Mouse (Mus musculus) forebrain, postnatal 0 days (tissue): ENCODE measurements at regions not wholly inside any gene's neighbourhood (a gene's known extent, or its start where the extent isn't known, plus 50 kb on each side); places are given as distances from the start of the nearest gene placed in this dataset.

Experiments
- ATAC-seq: fragments of 200-750 bp; cut with Nextera tagmentation; 2 replicates; pipeline ENCODE4 v1.8.0; 2017; ENCODE audit warnings: mild to moderate bottlenecking, moderate library complexity
- DNase-seq: peaks from one replicate; pipeline ENCODE4 v3.0.0-alpha.2; 2015
- H3K27ac ChIP-seq: fragments of 300-500 bp; sonication (generic); 2 replicates; pipeline ENCODE4 v1.5.1; 2014; ENCODE audit warnings: low read depth, mild to moderate bottlenecking, antibody characterized with exemption, low read length, moderate library complexity, mixed read lengths
- H3K27me3 ChIP-seq: fragments of 300-500 bp; sonication (generic); 2 replicates; pipeline ENCODE4 v1.6.1; 2014; ENCODE audit warnings: mild to moderate bottlenecking, low read length, mixed read lengths; ENCODE audit not compliant: insufficient read depth
- H3K36me3 ChIP-seq: fragments of 300-500 bp; sonication (generic); 2 replicates; pipeline ENCODE4 v1.6.1; 2014; ENCODE audit warnings: mild to moderate bottlenecking, moderate library complexity; ENCODE audit not compliant: insufficient read depth
- H3K4me1 ChIP-seq: fragments of 300-500 bp; sonication (generic); 2 replicates; pipeline ENCODE4 v1.6.1; 2014; ENCODE audit warnings: antibody characterized with exemption; ENCODE audit not compliant: insufficient read depth
- H3K4me2 ChIP-seq: fragments of 300-500 bp; sonication (generic); 2 replicates; pipeline ENCODE4 v1.6.1; 2014; ENCODE audit warnings: low read depth, mild to moderate bottlenecking, moderate library complexity
- H3K4me3 ChIP-seq: fragments of 300-500 bp; sonication (generic); 2 replicates; pipeline ENCODE4 v1.5.1; 2014; ENCODE audit warnings: low read depth, low read length, mixed read lengths
- H3K9ac ChIP-seq: fragments of 300-500 bp; sonication (generic); 2 replicates; pipeline ENCODE4 v1.6.1; 2014; ENCODE audit warnings: mild to moderate bottlenecking
- H3K9me3 ChIP-seq: fragments of 300-500 bp; sonication (generic); 2 replicates; pipeline ENCODE4 v1.6.1; 2016; ENCODE audit warnings: low read length
- CTCF ChIP-seq: sonication (generic); IDR thresholded peaks from 2 replicates; pipeline ENCODE4 v1.5.1; 2016; ENCODE audit warnings: antibody characterized with exemption, control low read depth, low read depth
- WGBS: fragments of 180-500 bp; shearing (Covaris S2); extraction: QIAGEN DNeasy Blood & Tissue Kit; methylation state at CpG from one replicate; pipeline ENCODE4 v1.1.7; 2014; 5-methylcytosine and 5-hydroxymethylcytosine counted together

DNA sequence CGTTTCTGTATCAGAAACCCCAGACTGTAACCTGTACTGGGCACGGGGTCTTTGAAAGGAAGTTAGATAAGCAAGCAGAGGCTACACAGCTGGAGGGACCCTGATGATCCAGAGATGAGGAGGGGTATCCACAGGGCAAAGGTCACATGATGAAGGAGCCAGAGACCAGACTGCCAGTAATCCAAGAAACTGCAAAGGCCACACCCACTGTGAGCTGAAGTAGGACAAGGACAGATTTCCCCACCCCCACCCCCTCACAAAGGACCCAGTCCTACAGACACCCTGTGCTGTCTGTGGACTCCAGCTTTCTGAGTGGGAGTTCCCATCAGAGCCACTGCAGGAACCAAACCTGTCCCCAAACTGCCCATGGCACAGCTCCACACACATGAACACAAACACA lies 124.9 kb upstream of the A430005L14Rik start:
- 92% methylated on average over 2 of the region's 2 CpGs for WGBS
- H3K4me3 ChIP-seq, result no peak overlapping the region
- H3K27me3 ChIP-seq, result no peaks in the 10 kb centered on the region
- TF ChIP-seq CTCF, result no peak
- H3K4me2 ChIP-seq, result no peak overlapping the region
- H3K27ac ChIP-seq, result no peak overlapping the region
- no peaks in the 10 kb centered on the region for H3K9me3 ChIP-seq
- DNase-seq, result no peak
- H3K36me3 ChIP-seq, result no peaks in the 10 kb centered on the region
- H3K4me1 ChIP-seq, result no peaks in the 10 kb centered on the region
- ATAC-seq, result no peak
- no peak overlapping the region for H3K9ac ChIP-seq

DNA sequence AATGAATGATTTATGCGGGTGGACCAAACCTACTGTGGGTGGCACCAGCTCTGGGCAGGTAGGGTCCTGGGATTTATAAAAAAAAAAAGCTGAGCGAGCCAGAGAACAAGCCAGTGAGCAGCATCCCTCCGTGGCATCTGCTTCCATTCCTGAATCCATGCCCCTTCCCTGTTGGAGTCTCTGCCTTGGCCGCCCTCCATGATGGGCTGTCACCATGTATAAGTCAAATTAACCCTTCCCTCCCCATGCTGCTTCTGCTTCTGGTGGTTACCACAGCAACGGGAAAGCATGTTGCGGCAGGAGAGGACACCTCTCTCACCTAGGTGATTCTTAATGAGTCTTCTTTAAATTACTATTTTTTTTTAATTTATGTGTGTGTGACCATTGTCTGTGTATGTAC lies 112.3 kb upstream of the A430005L14Rik start:
- no peak overlapping the region for H3K9ac ChIP-seq
- ATAC-seq (no peak), DNase-seq (no peak)
- no peaks in the 10 kb centered on the region for H3K9me3 ChIP-seq
- no peaks in the 10 kb centered on the region for H3K36me3 ChIP-seq
- TF ChIP-seq CTCF, result no peak
- no peak overlapping the region for H3K4me3 ChIP-seq
- no peaks in the 10 kb centered on the region for H3K27me3 ChIP-seq
- no peak overlapping the region for H3K4me2 ChIP-seq
- no peak overlapping the region for H3K27ac ChIP-seq
- H3K4me1 ChIP-seq, result no peaks in the 10 kb centered on the region
- WGBS, result 77% methylated on average over 6 of the region's 6 CpGs

GRCm38 (mm10) chr4:153848274-153848673 lies 108.8 kb upstream of the A430005L14Rik start:
- Histone ChIP-seq H3K9me3 (no peaks in the 10 kb centered on the region), H3K36me3 (no peaks in the 10 kb centered on the region), H3K4me1 (no peaks in the 10 kb centered on the region), H3K27me3 (no peaks in the 10 kb centered on the region), H3K4me3 (no peak overlapping the region), H3K9ac (no peak overlapping the region), H3K4me2 (no peak overlapping the region), H3K27ac (no peak overlapping the region)
- TF ChIP-seq CTCF, result peak; percentile 42
- WGBS, result 67% methylated on average over 3 of the region's 3 CpGs
- peak; percentile 17 for DNase-seq
- ATAC-seq, result no peak

GRCm38 (mm10) chr4:153850186-153850585 lies 106.9 kb upstream of the A430005L14Rik start:
- Histone ChIP-seq H3K4me1 (0 out of 2 replicates have a peak, but pooled peaks cover 10% of the 10 kb centered on the region), H3K9ac (no peak overlapping the region)

DNA sequence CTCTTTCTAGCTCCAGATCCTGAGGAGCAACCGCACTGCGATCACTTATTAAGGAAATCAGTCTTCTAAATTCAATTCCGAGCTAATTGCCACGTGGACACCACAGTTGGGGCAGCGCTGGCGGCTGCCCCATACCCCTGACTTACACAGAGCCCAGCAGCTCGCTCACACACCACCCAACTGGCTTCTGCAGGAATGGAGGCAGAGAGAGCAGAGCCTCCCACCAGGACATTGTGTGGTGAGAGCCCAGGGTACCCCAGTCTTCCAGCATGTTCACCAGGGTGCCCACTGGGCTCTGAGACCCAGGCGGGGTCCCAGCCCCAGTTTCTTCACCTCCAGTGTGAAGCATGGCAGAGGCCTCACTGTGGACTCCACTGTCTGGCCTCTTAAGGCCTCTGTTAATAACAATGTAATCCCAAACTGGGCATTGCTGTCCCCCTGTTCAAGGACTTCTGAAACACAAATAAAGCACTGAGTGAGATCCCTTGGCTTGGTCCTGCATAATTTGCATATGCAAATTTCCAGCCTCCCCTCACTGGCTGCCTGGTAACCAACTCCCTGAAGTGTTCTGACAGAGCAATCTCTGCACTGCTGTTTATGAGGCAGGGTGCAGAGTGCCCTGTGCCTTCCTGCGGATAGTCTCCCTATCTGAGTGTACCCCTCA lies 102.8 kb upstream of the A430005L14Rik start:
- 34% methylated on average over 9 of the region's 9 CpGs for WGBS
- H3K9ac ChIP-seq, result no peak overlapping the region
- ATAC-seq (peak; percentile 94), DNase-seq (peak; percentile 55)
- no peak overlapping the region for H3K4me2 ChIP-seq
- H3K36me3 ChIP-seq, result no peaks in the 10 kb centered on the region
- H3K9me3 ChIP-seq, result no peaks in the 10 kb centered on the region
- H3K4me1 ChIP-seq, result 0 out of 2 replicates have a peak, but pooled peaks cover 10% of the 10 kb centered on the region
- no peak overlapping the region for H3K4me3 ChIP-seq
- 0 out of 2 replicates have a peak overlapping the region, but pooled peaks have one; percentile 10 for H3K27ac ChIP-seq
- H3K27me3 ChIP-seq, result no peaks in the 10 kb centered on the region
- TF ChIP-seq CTCF, result no peak

More at GRCm38 (mm10) chr4:153850186-153850585, 106.9 kb upstream of the A430005L14Rik start:
- no peaks in the 10 kb centered on the region for H3K9me3 ChIP-seq
- no peaks in the 10 kb centered on the region for H3K36me3 ChIP-seq
- no peaks in the 10 kb centered on the region for H3K27me3 ChIP-seq
- no peak; the same call in 1 of the 2 replicates for ATAC-seq
- no peak overlapping the region for H3K27ac ChIP-seq
- peak; percentile 8 for DNase-seq
- 14% methylated on average over 11 of the region's 11 CpGs for WGBS
- TF ChIP-seq CTCF, result no peak
- H3K4me2 ChIP-seq, result no peak overlapping the region
- H3K4me3 ChIP-seq, result no peak overlapping the region

DNA sequence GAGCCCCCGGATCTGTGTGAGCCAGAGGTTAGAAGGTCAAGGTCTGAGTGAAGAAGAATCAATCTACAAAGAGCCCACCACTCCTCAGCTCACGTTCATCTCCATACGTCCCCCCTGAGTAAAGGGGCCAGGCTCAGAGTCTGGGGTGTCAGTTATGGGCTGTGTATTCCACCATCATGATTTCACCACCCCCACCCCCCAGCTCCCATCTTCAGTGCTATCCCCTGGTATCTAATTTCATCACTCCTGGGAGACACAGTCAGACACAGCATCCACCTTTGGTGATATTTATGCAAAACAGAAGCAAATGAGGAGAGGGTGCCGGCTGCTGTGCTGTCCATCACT lies 102.3 kb upstream of the A430005L14Rik start:
- DNase-seq, result no peak
- Histone ChIP-seq H3K4me3 (no peak overlapping the region), H3K4me2 (no peak overlapping the region), H3K9ac (no peak overlapping the region), H3K9me3 (no peaks in the 10 kb centered on the region), H3K4me1 (0 out of 2 replicates have a peak, but pooled peaks cover 10% of the 10 kb centered on the region), H3K27ac (0 out of 2 replicates have a peak overlapping the region, but pooled peaks have one; percentile 10), H3K36me3 (no peaks in the 10 kb centered on the region), H3K27me3 (no peaks in the 10 kb centered on the region)
- peak; percentile 10; the same call in 1 of the 2 replicates for ATAC-seq
- 31% methylated on average over 4 of the region's 4 CpGs for WGBS
- no peak for TF ChIP-seq CTCF

GRCm38 (mm10) chr4:153861420-153861819 lies 95.6 kb upstream of the A430005L14Rik start:
- DNase-seq, result no peak
- H3K4me3 ChIP-seq, result no peak overlapping the region
- H3K27ac ChIP-seq, result no peak overlapping the region
- 62% methylated on average over 8 of the region's 8 CpGs for WGBS
- no peaks in the 10 kb centered on the region for H3K4me1 ChIP-seq
- ATAC-seq, result no peak
- H3K36me3 ChIP-seq, result no peaks in the 10 kb centered on the region
- H3K9me3 ChIP-seq, result no peaks in the 10 kb centered on the region
- TF ChIP-seq CTCF, result no peak
- H3K27me3 ChIP-seq, result no peaks in the 10 kb centered on the region
- H3K4me2 ChIP-seq, result no peak overlapping the region
- no peak overlapping the region for H3K9ac ChIP-seq
